Mouse (Mus musculus): ENCODE measurements around the gene Itsn1.

- TF ChIP-seq CTCF (IDR thresholded peaks at IDR 0.05; ENCODE audit: extremely low read depth, insufficient read depth, low read length) (no peak), POLR2A (IDR thresholded peaks at IDR 0.05; ENCODE audit: extremely low read depth, insufficient read depth, low read length) (no peak)
Measured at GRCm38 (mm10) chr16:91907158-91907557, 178.1 kb downstream of the Itsn1 start.

Data from cortical plate, adult 2 months (tissue).